Mouse (Mus musculus): ENCODE results near the gene Nsun2. TPM values are rescaled to one million over a fixed set of nuclear protein-coding genes. Genes with fewer than 3 reads are reported as not detected.
"Not testable (repeated sequence)": the region's sequence is repeated elsewhere in the genome, so short reads cannot be mapped to it uniquely, and the experiment has no call there.

The Nsun2 gene
- polyA plus RNA-seq, 1 experiment from 2014 or later: 73.3 TPM

- no peaks in the 10 kb centered on the region for H3K27me3 ChIP-seq (ENCODE audit: control insufficient read depth, insufficient read depth, low read length)
- no peak overlapping the region for H3K4me2 ChIP-seq (replicated peaks)
- H3K9me3 ChIP-seq (ENCODE audit: control insufficient read depth, low read length): no peaks in the 10 kb centered on the region
- no peak for ATAC-seq (ENCODE audit: low FRiP score)
- H3K36me3 ChIP-seq (replicated peaks; ENCODE audit: control insufficient read depth, insufficient read depth): no peaks in the 10 kb centered on the region
- DNase-seq (ENCODE audit: low spot score): no peak
- no peak overlapping the region for H3K9ac ChIP-seq
- H3K27ac ChIP-seq: no peak overlapping the region
- H3K4me1 ChIP-seq (replicated peaks; ENCODE audit: control insufficient read depth, insufficient read depth, low read length): no peaks in the 10 kb centered on the region
- 76% methylated on average over 8 of the region's 8 CpGs for WGBS
- H3K4me3 ChIP-seq (replicated peaks; ENCODE audit: low read length): no peak overlapping the region
These were observed 59.9 kb downstream of the Nsun2 start for GRCm38 (mm10) chr13:69593453-69593852.

DNA sequence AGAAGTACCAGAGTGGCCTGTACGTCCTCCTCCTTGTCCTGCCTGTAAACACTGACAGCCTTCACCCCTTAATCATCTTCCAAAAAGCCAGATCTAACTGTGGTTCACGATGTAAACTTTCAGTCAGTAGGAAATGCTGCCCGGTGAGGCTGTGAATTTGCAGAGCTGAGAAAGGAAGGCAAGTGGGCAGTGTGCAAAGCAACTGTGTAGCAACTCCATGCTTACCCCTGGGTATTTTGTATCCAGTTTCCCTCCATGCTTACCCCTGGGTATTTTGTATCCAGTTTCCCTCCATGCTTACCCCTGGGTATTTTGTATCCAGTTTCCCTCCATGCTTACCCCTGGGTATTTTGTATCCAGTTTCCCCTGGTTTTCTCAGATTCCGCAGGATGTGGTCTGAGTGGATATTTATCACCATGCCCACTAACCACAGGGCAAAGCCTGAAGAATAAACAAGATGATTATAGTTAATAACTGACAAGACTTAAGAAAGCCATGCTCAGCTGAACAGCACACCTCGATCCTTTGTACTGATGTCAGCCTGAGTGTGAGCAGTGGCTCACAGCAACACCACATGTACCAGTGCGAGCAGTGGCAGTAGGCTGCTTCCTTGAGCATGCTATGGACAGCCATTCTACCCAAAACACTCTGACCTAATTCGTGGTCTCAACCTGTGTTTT lies 61.2 kb downstream of the Nsun2 start:
- Histone ChIP-seq H3K4me2 (replicated peaks) (no peak overlapping the region), H3K9ac (no peak overlapping the region), H3K27ac (no peak overlapping the region), H3K9me3 (ENCODE audit: control insufficient read depth, low read length) (no peaks in the 10 kb centered on the region), H3K4me1 (replicated peaks; ENCODE audit: control insufficient read depth, insufficient read depth, low read length) (no peaks in the 10 kb centered on the region), H3K27me3 (ENCODE audit: control insufficient read depth, insufficient read depth, low read length) (no peaks in the 10 kb centered on the region), H3K4me3 (replicated peaks; ENCODE audit: low read length) (no peak overlapping the region), H3K36me3 (replicated peaks; ENCODE audit: control insufficient read depth, insufficient read depth) (no peaks in the 10 kb centered on the region)
- no peak for ATAC-seq (ENCODE audit: low FRiP score)
- DNase-seq (ENCODE audit: low spot score): no peak
- WGBS: 89% methylated on average over 7 of the region's 7 CpGs

GRCm38 (mm10) chr13:69595911-69596310 lies 62.4 kb downstream of the Nsun2 start:
- 91% methylated on average over 6 of the region's 6 CpGs for WGBS
- no peak for DNase-seq (ENCODE audit: low spot score)
- ATAC-seq (ENCODE audit: low FRiP score): no peak

DNA sequence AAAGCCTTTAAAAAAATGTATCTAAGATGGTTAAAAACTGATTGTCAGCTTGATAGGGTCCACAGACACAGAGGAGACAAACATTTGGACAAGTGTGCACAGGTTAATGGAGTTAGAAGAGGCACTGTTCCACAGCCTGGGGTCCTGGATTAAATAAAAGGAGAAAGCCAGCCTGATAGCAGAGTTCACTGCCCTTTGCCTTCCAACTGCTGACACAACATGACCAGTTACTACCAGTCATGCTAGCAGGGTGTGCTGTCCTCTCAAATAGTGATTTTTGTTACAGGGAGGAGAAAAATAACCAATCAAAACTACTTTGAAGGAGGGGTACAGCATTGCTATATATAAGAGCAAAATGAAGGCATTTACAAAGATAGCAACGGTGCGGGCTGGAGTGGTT lies 63.0 kb downstream of the Nsun2 start:
- Histone ChIP-seq H3K4me2 (replicated peaks) (no peak overlapping the region), H3K4me3 (replicated peaks; ENCODE audit: low read length) (no peak overlapping the region), H3K27ac (no peak overlapping the region), H3K9me3 (ENCODE audit: control insufficient read depth, low read length) (no peaks in the 10 kb centered on the region), H3K36me3 (replicated peaks; ENCODE audit: control insufficient read depth, insufficient read depth) (no peaks in the 10 kb centered on the region), H3K4me1 (replicated peaks; ENCODE audit: control insufficient read depth, insufficient read depth, low read length) (no peaks in the 10 kb centered on the region), H3K27me3 (ENCODE audit: control insufficient read depth, insufficient read depth, low read length) (no peaks in the 10 kb centered on the region), H3K9ac (no peak overlapping the region)
- DNase-seq (ENCODE audit: low spot score): no peak
- ATAC-seq (ENCODE audit: low FRiP score): no peak
- 94% methylated on average over 2 of the region's 2 CpGs for WGBS

More at GRCm38 (mm10) chr13:69595911-69596310, 62.4 kb downstream of the Nsun2 start:
- no peaks in the 10 kb centered on the region for H3K9me3 ChIP-seq (ENCODE audit: control insufficient read depth, low read length)
- H3K4me3 ChIP-seq (replicated peaks; ENCODE audit: low read length): no peak overlapping the region
- H3K36me3 ChIP-seq (replicated peaks; ENCODE audit: control insufficient read depth, insufficient read depth): no peaks in the 10 kb centered on the region
- no peaks in the 10 kb centered on the region for H3K27me3 ChIP-seq (ENCODE audit: control insufficient read depth, insufficient read depth, low read length)
- H3K4me2 ChIP-seq (replicated peaks): no peak overlapping the region
- no peak overlapping the region for H3K9ac ChIP-seq
- no peak overlapping the region for H3K27ac ChIP-seq
- H3K4me1 ChIP-seq (replicated peaks; ENCODE audit: control insufficient read depth, insufficient read depth, low read length): no peaks in the 10 kb centered on the region

DNA sequence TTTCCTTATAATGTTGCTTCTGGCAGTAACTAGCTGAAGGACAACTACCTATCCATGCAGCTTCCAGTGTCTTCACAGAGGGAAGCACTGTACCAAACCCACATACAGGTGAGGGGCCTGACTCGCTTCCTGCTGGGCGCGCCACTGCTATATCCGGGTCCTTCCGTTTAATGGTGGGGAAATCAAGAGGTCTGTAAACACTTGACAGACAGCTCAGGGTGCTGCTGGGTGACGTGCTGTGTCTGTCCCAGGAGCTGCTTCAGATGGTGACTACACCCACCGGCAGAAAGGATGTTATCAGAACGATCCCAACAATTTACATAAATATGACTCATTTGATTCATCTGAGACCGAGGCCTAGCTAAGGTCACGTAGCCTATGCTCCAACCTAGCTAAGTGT lies 65.3 kb downstream of the Nsun2 start:
- Histone ChIP-seq H3K4me1 (replicated peaks; ENCODE audit: control insufficient read depth, insufficient read depth, low read length) (no peaks in the 10 kb centered on the region), H3K4me3 (replicated peaks; ENCODE audit: low read length) (no peak overlapping the region), H3K27ac (no peak overlapping the region), H3K27me3 (ENCODE audit: control insufficient read depth, insufficient read depth, low read length) (no peaks in the 10 kb centered on the region), H3K4me2 (replicated peaks) (no peak overlapping the region), H3K9me3 (ENCODE audit: control insufficient read depth, low read length) (no peaks in the 10 kb centered on the region), H3K36me3 (replicated peaks; ENCODE audit: control insufficient read depth, insufficient read depth) (no peaks in the 10 kb centered on the region), H3K9ac (no peak overlapping the region)
- DNase-seq (ENCODE audit: low spot score) (no peak), ATAC-seq (ENCODE audit: low FRiP score) (no peak)
- WGBS: 92% methylated on average over 10 of the region's 10 CpGs

DNA sequence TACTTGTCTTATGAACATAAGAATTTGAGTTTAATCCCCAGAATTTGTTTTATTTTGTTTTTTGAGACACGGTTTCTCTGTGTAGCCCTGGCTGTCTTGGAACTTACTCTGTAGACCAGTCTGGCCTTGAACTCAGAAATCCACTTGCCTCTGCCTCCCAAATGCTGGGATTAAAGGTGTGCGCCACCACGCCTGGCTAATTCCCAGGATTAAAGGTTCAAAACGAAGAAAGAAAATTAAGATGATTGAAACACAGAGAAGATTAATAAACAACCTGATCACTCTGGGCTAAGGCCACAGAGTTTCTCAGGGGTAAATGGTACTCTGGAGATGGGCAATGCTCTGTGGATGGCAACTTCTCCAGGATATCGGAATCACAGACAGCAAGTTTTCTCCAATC lies 67.3 kb downstream of the Nsun2 start:
- DNase-seq (ENCODE audit: low spot score); H3K27ac ChIP-seq; H3K9me3 ChIP-seq (ENCODE audit: control insufficient read depth, low read length); H3K4me2 ChIP-seq (replicated peaks); H3K9ac ChIP-seq; H3K4me3 ChIP-seq (replicated peaks; ENCODE audit: low read length); H3K4me1 ChIP-seq (replicated peaks; ENCODE audit: control insufficient read depth, insufficient read depth, low read length); H3K36me3 ChIP-seq (replicated peaks; ENCODE audit: control insufficient read depth, insufficient read depth); ATAC-seq (ENCODE audit: low FRiP score); H3K27me3 ChIP-seq (ENCODE audit: control insufficient read depth, insufficient read depth, low read length): not testable (repeated sequence)
- WGBS: 94% methylated on average over 5 of the region's 5 CpGs

DNA sequence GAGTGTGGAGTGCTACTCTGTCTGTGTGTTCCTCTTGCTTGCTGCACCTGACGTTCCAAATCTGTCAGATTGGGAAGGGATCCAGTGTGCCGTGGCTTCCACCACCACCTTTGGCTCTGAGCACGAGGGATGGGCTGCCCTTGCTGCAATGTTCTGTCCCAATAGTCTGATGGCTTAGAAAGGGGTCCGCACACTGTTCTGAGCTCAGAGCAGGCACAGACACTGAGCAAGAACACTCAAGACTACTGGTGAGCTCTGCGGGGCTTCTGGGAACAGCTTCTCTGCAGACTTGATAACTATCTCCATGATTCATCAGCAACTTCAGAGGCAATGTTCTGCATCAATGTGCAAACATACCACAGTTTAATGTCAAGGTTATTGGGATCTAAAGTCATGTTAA lies 67.8 kb downstream of the Nsun2 start:
- Histone ChIP-seq H3K9ac (no peak overlapping the region), H3K9me3 (ENCODE audit: control insufficient read depth, low read length) (no peaks in the 10 kb centered on the region), H3K4me1 (replicated peaks; ENCODE audit: control insufficient read depth, insufficient read depth, low read length) (no peaks in the 10 kb centered on the region), H3K27me3 (ENCODE audit: control insufficient read depth, insufficient read depth, low read length) (no peaks in the 10 kb centered on the region), H3K36me3 (replicated peaks; ENCODE audit: control insufficient read depth, insufficient read depth) (no peaks in the 10 kb centered on the region), H3K27ac (no peak overlapping the region), H3K4me2 (replicated peaks) (no peak overlapping the region), H3K4me3 (replicated peaks; ENCODE audit: low read length) (no peak overlapping the region)
- ATAC-seq (ENCODE audit: low FRiP score) (no peak), DNase-seq (ENCODE audit: low spot score) (no peak)
- WGBS: 91% methylated on average over 5 of the region's 5 CpGs

DNA sequence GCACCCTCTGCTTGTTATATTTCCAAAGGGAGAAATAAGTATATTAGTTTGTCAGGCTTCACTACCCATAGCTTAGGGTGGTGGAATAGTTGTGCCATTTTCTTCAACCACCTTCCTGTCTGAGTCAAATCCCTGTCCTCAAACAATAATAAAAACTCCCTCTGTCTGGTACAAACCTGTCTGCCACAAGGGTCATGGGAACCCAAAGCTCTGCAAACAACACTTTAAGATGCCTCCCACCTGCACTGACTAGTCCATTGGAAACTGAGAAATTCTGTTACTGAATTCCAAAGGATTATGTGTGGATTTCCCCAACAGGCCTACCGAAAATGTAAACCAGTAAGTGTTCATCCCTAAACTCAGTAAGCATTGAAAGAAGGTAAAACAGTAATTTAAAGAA lies 71.1 kb downstream of the Nsun2 start:
- Histone ChIP-seq H3K36me3 (replicated peaks; ENCODE audit: control insufficient read depth, insufficient read depth) (no peaks in the 10 kb centered on the region), H3K9ac (no peak overlapping the region), H3K4me3 (replicated peaks; ENCODE audit: low read length) (no peak overlapping the region), H3K27ac (no peak overlapping the region), H3K27me3 (ENCODE audit: control insufficient read depth, insufficient read depth, low read length) (no peaks in the 10 kb centered on the region), H3K4me2 (replicated peaks) (no peak overlapping the region), H3K4me1 (replicated peaks; ENCODE audit: control insufficient read depth, insufficient read depth, low read length) (no peaks in the 10 kb centered on the region), H3K9me3 (ENCODE audit: control insufficient read depth, low read length) (no peaks in the 10 kb centered on the region)
- WGBS: 93% methylated on average over 1 of the region's 1 CpGs
- ATAC-seq (ENCODE audit: low FRiP score) (no peak), DNase-seq (ENCODE audit: low spot score) (no peak)

GRCm38 (mm10) chr13:69608734-69609133 lies 75.2 kb downstream of the Nsun2 start:
- no peak overlapping the region for H3K27ac ChIP-seq
- no peaks in the 10 kb centered on the region for H3K9me3 ChIP-seq (ENCODE audit: control insufficient read depth, low read length)
- peaks cover 3% of the 10 kb centered on the region; the same call in 1 of the 2 replicates for H3K36me3 ChIP-seq (replicated peaks; ENCODE audit: control insufficient read depth, insufficient read depth)
- H3K4me3 ChIP-seq (replicated peaks; ENCODE audit: low read length): no peak overlapping the region
- no peak overlapping the region for H3K4me2 ChIP-seq (replicated peaks)
- WGBS: 90% methylated on average over 8 of the region's 8 CpGs
- no peak overlapping the region for H3K9ac ChIP-seq
- no peak for DNase-seq (ENCODE audit: low spot score)
- H3K4me1 ChIP-seq (replicated peaks; ENCODE audit: control insufficient read depth, insufficient read depth, low read length): 0 out of 2 replicates have a peak, but pooled peaks cover 7% of the 10 kb centered on the region
- no peaks in the 10 kb centered on the region for H3K27me3 ChIP-seq (ENCODE audit: control insufficient read depth, insufficient read depth, low read length)
- ATAC-seq (ENCODE audit: low FRiP score): no peak
